Mouse (Mus musculus): ENCODE results near the gene Setd1b.

Setd1b gene

DNA sequence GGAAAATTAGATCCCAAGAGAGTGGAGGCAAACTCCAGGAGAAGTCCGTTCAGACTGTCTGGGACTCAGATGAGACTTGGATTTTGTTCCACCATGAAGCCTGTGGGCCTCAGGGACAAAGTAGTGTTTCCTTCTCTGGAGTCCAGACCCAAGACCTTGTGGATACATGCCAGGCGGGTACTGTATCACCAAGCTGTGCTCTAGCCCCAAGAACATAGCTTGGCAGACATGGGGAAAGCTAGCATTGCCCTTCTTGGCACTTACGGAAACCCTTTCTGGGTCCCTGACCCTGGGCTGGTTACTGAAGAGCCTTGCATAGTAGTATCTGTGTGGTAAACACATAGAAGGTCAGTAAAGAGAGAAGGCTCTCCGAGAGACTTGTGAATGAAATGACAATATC lies 17.5 kb downstream of the Setd1b start:
- no peak for DNase-seq (ENCODE audit: low read depth in 1 of 2, low spot score in 2 of 2)

DNA sequence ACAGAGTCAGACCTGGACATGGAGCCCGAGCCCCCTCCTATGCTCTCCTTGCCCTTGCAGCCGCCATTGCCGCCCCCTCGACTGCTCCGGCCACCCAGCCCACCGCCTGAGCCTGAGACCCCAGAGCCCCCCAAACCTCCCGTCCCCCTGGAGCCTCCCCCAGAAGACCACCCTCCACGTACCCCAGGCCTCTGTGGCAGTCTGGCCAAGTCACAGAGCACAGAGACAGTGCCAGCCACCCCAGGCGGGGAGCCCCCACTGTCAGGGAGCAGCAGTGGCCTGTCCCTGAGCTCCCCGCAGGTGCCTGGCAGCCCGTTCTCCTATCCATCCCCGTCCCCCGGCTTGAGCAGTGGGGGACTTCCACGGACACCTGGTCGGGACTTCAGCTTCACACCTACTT lies 17.9 kb downstream of the Setd1b start:
- no peak for DNase-seq (ENCODE audit: low read depth in 1 of 2, low spot score in 2 of 2)

GRCm38 (mm10) chr5:123160341-123160740 lies 18.3 kb downstream of the Setd1b start:
- DNase-seq (ENCODE audit: low read depth in 1 of 2, low spot score in 2 of 2), result no peak

GRCm38 (mm10) chr5:123162942-123163341 lies 20.9 kb downstream of the Setd1b start:
- DNase-seq (ENCODE audit: low read depth in 1 of 2, low spot score in 2 of 2), result no peak

DNA sequence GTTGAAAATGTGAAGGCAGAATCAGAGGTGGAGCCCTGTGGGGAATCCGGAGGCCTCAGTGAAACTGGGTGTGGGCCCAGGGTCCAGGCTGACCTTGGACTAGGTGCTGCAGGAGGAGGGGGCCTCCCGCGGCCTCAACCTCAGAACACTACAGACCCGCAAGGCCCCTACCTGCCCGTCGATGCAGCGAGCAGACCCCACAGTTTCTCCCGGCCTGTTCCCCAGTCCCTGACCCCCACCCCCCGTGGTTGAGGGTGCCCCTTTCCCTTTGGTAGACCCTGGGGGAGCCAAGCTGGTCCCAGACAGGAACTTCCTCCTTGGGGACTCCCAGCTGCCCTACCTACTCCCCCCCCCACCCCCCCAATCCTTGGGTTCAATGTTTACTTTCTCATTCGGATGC lies 24.4 kb downstream of the Setd1b start:
- no peak for DNase-seq (ENCODE audit: low read depth in 1 of 2, low spot score in 2 of 2)

- DNase-seq (ENCODE audit: low read depth in 1 of 2, low spot score in 2 of 2), result no peak
Measured at GRCm38 (mm10) chr5:123167591-123167990, 25.6 kb downstream of the Setd1b start.

DNA sequence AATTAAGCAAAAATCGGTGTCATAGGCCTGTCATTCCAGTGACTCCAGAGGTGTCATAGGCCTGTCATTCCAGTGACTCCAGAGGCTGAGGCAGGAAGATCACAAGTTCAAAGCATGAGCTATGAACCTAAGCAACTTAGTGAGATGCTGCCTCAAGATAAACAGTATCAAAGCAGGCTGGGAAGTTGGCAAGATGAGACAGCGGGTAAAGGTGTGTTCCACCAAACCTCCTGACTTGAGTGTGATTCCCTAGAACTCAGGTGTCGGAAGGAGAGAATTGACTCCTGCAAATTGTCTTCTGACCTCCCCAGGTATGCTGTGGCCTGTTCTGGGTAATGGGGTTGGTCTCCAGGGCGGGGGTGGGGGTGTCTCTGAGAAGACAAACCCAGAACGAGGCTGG lies 27.3 kb downstream of the Setd1b start, which contains the start of gene Psmd9:
Gene Psmd9 (plus strand): TSS at position 130 of the 400 bp plus-strand sequence.
- DNase-seq (ENCODE audit: low read depth in 1 of 2, low spot score in 2 of 2), result no peak

- no peak for DNase-seq (ENCODE audit: low read depth in 1 of 2, low spot score in 2 of 2)
Measured at GRCm38 (mm10) chr5:123170365-123170764, 28.4 kb downstream of the Setd1b start.

DNA sequence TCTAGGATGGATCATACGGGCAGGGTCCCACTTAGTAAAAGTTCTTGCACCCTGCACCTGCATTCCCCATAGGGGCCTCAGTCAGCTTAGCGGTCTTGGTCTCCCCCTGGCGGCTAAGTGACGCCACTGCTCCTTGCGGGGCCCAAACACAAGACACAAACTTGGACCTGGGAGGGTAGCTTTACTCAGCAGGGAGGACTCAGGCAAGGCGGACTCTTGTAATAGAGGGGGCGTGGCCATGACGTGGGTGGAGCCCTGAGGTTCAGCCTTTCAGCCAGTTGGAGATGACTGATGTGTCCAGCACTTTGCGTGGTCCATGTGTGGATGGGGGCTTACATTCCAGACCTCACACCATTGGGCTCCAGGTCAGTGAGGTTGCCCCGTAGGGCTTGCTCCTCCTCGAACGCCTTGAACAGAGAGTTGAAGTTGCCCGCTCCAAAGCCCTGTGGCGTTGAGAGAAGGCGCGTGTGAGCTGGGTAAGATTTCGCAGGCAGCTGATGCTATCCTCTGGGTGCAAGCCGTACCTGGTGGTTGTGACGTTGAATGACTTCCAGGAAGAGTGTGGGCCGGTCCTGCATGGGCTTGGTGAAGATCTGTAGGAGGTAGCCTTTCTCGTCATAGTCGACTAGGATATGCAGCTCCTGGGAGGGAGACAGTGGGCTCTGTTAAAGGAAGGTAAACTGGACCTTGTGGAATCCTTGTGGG lies 29.8 kb downstream of the Setd1b start:
- peak; percentile 63 to 74 for DNase-seq (ENCODE audit: low read depth in 1 of 2, low spot score in 2 of 2)

DNA sequence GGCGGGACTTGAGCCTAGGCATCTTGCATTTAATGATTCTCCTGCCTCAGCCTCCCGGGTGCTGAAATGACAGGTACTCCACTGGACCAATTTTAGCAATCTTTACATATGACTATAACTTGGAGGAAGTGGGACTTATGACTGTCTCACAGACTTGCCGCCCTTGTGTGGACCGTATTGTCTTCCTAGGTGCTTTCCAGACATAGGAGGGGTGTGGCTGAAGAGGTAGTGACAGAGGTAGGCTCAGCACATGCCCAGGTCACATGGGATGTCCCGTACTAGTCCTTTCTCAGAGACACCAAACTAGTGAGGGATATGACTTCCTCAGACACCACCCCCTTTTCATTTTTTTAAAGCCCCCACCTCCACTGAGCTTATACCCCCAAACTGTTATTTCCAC lies 36.8 kb downstream of the Setd1b start:
- no peak for DNase-seq (ENCODE audit: low read depth in 1 of 2, low spot score in 2 of 2)

GRCm38 (mm10) chr5:123180390-123180789 lies 38.4 kb downstream of the Setd1b start:
- no peak for DNase-seq (ENCODE audit: low read depth in 1 of 2, low spot score in 2 of 2)

- no peak for DNase-seq (ENCODE audit: low read depth in 1 of 2, low spot score in 2 of 2)
Measured at GRCm38 (mm10) chr5:123181536-123181935, 39.5 kb downstream of the Setd1b start.

DNA sequence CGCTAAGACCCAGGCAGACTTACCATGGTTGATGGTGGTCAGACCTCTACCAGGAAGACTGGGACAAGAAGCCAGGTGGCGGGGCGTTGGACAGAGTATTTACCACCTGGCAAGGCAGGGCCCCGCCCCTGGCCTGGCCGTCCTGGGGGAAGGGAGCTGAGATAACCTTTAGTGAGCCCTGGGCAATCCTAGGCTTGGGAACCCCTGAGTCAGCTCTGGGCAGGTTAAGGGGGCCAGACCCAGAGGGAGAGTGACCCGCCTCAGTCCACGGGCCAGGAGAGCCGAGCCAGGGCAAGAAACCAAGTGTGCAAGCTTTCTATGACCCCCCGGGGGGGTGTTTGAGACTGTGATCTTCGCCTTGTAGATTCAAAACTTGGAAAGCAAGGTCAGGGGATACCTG lies 40.7 kb downstream of the Setd1b start, which contains the start of gene Hpd:
Gene Hpd (minus strand): TSS at position 77 of the 400 bp plus-strand sequence.
- no peak for DNase-seq (ENCODE audit: low read depth in 1 of 2, low spot score in 2 of 2)

DNA sequence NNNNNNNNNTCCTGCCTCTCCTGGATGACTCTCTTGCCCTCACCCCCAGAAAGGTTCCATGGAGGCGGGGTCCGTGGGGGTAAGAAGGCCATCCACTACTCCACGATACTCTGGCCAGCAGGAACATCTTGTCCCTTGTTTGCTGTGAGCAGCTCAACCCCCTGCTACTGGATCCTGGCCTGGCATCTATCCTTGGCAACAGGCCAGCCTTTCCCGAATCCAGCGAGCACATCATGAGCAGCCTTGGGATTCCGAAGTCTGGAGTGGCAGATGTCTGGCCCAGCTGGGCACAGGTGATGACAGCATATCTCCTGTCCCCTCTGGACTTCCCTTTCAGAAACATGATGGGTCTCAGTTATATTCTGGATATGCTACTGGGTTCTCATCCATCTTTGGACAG lies 44.0 kb downstream of the Setd1b start:
- no peak for DNase-seq (ENCODE audit: low read depth in 1 of 2, low spot score in 2 of 2)

- no peak for DNase-seq (ENCODE audit: low read depth in 1 of 2, low spot score in 2 of 2)
Measured at GRCm38 (mm10) chr5:123187306-123187705, 45.3 kb downstream of the Setd1b start.

DNA sequence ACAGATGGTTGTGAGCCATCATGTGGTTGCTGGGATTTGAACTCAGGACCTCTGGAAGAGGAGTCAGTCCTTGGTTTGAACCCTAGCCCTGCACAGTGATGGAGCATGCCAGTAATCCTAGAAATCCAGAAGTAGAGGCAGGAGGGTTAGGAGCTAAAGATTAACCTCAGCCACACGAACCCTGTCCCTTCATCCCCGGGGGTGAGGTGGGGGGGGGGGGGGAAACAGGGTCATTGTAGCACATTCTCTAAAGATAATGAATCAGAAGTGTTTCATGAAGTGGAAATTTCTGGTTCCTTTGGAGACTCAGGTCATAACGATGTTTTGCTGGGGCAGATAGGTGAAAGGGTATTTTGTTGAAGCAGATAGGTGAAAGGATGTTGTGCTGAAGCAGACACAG lies 48.9 kb downstream of the Setd1b start:
- DNase-seq (ENCODE audit: low read depth in 1 of 2, low spot score in 2 of 2), result no peak

DNA sequence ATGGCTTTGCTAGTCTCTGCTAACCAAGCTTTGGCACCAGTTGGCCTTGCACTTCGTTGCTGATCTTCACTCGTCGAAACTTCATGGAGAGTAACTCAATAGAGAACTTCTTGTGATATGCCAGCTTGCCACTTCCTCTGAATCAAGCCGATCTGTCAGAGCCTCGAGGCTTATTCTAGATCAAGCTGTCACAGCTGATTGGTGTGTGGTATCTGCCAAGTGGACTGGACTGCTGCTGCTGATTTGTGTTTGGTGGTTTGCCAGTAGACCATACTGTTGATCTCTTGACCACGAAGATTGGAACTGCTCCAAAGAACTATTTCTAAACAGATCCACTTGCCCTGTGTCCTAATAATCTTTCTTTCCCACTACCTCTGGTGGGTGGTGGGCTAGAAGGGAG lies 49.4 kb downstream of the Setd1b start:
- DNase-seq (ENCODE audit: low read depth in 1 of 2, low spot score in 2 of 2), result no peak

DNA sequence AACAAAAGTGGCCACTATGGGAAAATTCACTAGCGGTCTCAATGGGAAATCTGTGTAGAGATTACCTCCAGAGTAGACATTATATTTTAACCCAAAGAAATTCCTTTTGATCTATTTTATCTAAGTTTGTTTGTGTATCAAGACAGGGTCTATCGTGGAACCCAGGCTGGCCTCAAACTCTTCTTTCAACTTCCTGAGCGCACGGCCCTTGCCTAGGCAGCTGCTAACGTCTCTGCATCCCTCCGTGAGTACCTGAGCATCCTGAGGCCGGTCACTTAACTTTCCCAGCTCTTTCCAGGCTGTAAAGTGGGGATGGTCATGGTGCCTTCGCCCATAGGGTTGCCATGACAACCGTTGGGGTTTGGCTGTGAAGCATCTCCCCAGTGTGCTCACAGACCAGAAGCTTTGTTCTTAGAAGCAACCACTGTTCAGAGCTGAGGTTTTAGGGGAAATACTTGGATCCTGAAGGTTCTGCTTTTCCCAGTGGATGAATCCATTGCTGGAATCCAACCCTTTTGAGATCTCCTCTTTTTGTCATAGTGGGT lies 50.7 kb downstream of the Setd1b start:
- DNase-seq (ENCODE audit: low read depth in 1 of 2, low spot score in 2 of 2), result no peak

DNA sequence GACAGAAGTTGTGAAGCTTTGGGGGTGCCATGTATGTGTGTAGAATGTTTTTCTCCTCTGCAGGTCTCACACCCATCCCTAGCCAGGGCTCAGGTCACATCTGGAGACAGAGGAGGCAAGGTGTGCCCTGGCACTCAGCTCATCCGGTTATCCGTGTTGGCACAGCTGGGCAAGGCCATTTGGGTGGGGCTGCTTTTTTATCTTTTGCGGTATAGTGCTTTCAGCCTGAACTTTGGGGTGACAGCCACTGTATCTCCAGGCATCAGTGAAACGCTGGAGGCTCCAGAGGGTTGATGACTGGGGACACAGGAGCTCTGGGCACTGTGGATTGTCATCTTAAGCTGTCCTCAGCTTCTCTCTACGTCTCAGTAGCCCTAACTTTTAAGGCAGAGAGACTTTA lies 51.4 kb downstream of the Setd1b start:
- DNase-seq (ENCODE audit: low read depth in 1 of 2, low spot score in 2 of 2), result no peak

DNA sequence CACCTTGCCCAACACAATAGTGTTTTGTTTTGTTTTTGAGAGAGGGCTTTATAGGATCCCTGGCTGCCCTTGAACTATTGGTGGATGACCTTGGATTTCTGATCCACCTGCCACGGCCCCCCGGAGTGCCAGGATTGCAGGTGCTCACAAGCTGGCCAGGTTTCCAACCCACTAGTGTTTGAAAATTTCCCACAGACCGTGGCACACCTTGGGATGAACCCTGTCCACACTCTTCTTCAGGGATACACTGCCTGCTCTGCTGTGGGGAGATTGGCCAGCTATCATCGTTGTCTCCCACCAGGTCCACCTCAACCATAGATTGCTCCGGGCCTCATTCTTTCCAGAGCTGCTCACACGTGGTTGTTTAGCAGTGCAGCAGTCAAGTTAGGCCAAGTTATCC lies 52.9 kb downstream of the Setd1b start:
- DNase-seq (ENCODE audit: low read depth in 1 of 2, low spot score in 2 of 2), result no peak

DNA sequence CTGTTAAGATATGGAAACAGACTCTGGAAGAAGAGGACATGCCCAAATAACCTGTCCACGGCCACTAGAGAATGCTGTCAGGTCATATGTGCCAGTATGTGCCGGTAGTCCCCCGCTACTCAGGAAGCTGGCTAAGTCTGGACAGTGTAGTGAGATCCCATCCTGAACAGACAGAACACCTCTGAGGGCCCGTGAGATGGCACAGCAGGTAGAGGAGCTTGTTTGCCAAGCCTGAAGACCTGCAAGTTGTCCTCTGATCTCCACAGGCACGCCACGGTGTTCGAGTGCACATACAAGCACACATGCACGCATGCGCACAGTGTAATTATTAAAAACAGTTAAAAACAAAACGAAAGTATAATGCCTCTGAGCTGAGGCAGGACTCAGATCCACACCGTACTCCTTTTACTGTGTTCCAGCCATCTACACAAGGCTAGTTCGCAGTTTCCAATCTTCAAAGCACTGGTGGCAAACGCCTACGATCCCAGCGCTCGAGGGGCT lies 53.6 kb downstream of the Setd1b start:
- no peak for DNase-seq (ENCODE audit: low read depth in 1 of 2, low spot score in 2 of 2)

DNA sequence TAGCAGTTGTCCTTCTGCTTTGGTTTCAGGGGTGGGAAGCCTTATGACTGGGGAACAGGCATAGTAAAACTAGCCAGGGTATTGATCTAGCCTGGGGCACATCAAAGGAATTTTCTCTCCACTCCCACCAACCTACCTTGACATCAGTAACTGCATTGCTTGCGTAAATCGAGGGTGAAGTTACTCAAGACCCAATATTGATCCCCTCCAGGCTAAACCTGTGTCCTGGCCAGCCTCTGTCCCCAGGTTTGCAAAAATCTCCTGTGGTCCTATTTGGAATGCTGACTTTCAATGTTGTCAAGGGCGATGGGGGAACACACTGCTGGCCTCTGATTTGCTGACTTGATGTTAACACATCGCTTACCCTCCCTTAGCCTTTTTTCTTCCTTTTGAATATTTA lies 54.8 kb downstream of the Setd1b start:
- no peak for DNase-seq (ENCODE audit: low read depth in 1 of 2, low spot score in 2 of 2)

GRCm38 (mm10) chr5:123198523-123198922 lies 56.5 kb downstream of the Setd1b start:
- DNase-seq (ENCODE audit: low read depth in 1 of 2, low spot score in 2 of 2), result no peak

All from monocyte, adult 2 months (primary cell).